Mouse (Mus musculus) lung, embryonic 16.5 days (tissue): Measurements from ENCODE around the gene Plekhg2. TPM values are rescaled to one million over a fixed set of nuclear protein-coding genes. Genes with fewer than 3 reads are reported as not detected.
A peak's percentile ranks its signal among the peaks of the same experiment; 100 is the strongest.

Experiments
- ATAC-seq: fragments of 200-750 bp; cut with Nextera tagmentation; 2 replicates; pipeline ENCODE4 v1.8.0; 2017; ENCODE audit warnings: low read depth, mild to moderate bottlenecking, moderate library complexity
- H3K27ac ChIP-seq: fragments of 300-500 bp; sonication (generic); 2 replicates; pipeline ENCODE4 v1.5.1; 2014; ENCODE audit warnings: mild to moderate bottlenecking, control low read depth, low read length
- H3K27me3 ChIP-seq: fragments of 300-500 bp; sonication (generic); 2 replicates; pipeline ENCODE4 v1.6.1; 2014; ENCODE audit warnings: low read depth, low read length, mixed read lengths; ENCODE audit not compliant: control insufficient read depth, insufficient read depth
- H3K36me3 ChIP-seq: fragments of 300-500 bp; sonication (generic); 2 replicates; pipeline ENCODE4 v1.6.1; 2014; ENCODE audit warnings: low read length; ENCODE audit not compliant: control insufficient read depth, insufficient read depth
- H3K4me1 ChIP-seq: fragments of 300-500 bp; sonication (generic); replicated peaks from 2 replicates; pipeline ENCODE4 v1.6.1; 2014; ENCODE audit warnings: low read length, mixed read lengths; ENCODE audit not compliant: control insufficient read depth, insufficient read depth
- H3K4me2 ChIP-seq: fragments of 300-500 bp; sonication (generic); 2 replicates; pipeline ENCODE4 v1.6.1; 2014; ENCODE audit warnings: low read depth, low read length, control low read depth
- H3K4me3 ChIP-seq: fragments of 300-500 bp; sonication (generic); 2 replicates; pipeline ENCODE4 v1.5.1; 2014; ENCODE audit warnings: mild to moderate bottlenecking, low read length, control low read depth
- H3K9ac ChIP-seq: fragments of 300-500 bp; sonication (generic); 2 replicates; pipeline ENCODE4 v1.6.1; 2014; ENCODE audit warnings: low read length, control low read depth
- H3K9me3 ChIP-seq: fragments of 300-500 bp; sonication (generic); 2 replicates; pipeline ENCODE4 v1.6.1; 2016; ENCODE audit warnings: low read length; ENCODE audit not compliant: control insufficient read depth
- WGBS: fragments of 180-500 bp; shearing (Covaris S2); extraction: QIAGEN DNeasy Blood & Tissue Kit; methylation state at CpG from one replicate; pipeline ENCODE4 v1.1.7; 2014; 5-methylcytosine and 5-hydroxymethylcytosine counted together
- polyA plus RNA-seq: library from polyadenylated mRNA; unstranded; fragments of >200 nt; fragmentation: Nextera tagmentation; extraction: Ambion mirVana; gene quantifications from 2 replicates; pipeline ENCODE4 v1.2.1, GENCODE M21; 2015

Gene Plekhg2
- polyA plus RNA-seq, 1 experiment from 2014 or later: 69.0 TPM

GRCm38 (mm10) chr7:28334534-28334933 is 37.9 kb downstream of the Plekhg2 start:
- Histone ChIP-seq H3K9me3 (no peaks in the 10 kb centered on the region), H3K27ac (no peak overlapping the region), H3K27me3 (no peaks in the 10 kb centered on the region), H3K36me3 (peaks cover 12% of the 10 kb centered on the region), H3K9ac (no peak overlapping the region), H3K4me2 (no peak overlapping the region), H3K4me1 (peaks cover 10% of the 10 kb centered on the region), H3K4me3 (no peak overlapping the region)
- WGBS: 81% methylated on average over 4 of the region's 4 CpGs
- ATAC-seq: no peak

- H3K4me3 ChIP-seq: no peak overlapping the region
- no peaks in the 10 kb centered on the region for H3K4me1 ChIP-seq
- WGBS: 92% methylated on average over 2 of the region's 2 CpGs
- no peaks in the 10 kb centered on the region for H3K27me3 ChIP-seq
- H3K9me3 ChIP-seq: no peaks in the 10 kb centered on the region
- peaks cover 52% of the 10 kb centered on the region for H3K36me3 ChIP-seq
- no peak overlapping the region for H3K27ac ChIP-seq
- H3K4me2 ChIP-seq: no peak overlapping the region
- ATAC-seq: no peak
- H3K9ac ChIP-seq: no peak overlapping the region
These were observed 44.1 kb downstream of the Plekhg2 start for GRCm38 (mm10) chr7:28328260-28328659.

- ATAC-seq: no peak
- Histone ChIP-seq H3K9ac (no peak overlapping the region), H3K9me3 (no peaks in the 10 kb centered on the region), H3K36me3 (peaks cover 60% of the 10 kb centered on the region), H3K4me3 (no peak overlapping the region), H3K4me1 (no peaks in the 10 kb centered on the region), H3K27ac (no peak overlapping the region), H3K27me3 (no peaks in the 10 kb centered on the region), H3K4me2 (no peak overlapping the region)
- WGBS: 77% methylated on average over 4 of the region's 4 CpGs
These were observed 45.9 kb downstream of the Plekhg2 start for GRCm38 (mm10) chr7:28326457-28326856.

GRCm38 (mm10) chr7:28325293-28325692 is 47.1 kb downstream of the Plekhg2 start:
- H3K27me3 ChIP-seq: no peaks in the 10 kb centered on the region
- 92% methylated on average over 8 of the region's 8 CpGs for WGBS
- no peak overlapping the region for H3K9ac ChIP-seq
- H3K4me2 ChIP-seq: no peak overlapping the region
- no peak for ATAC-seq
- no peaks in the 10 kb centered on the region for H3K9me3 ChIP-seq
- H3K4me1 ChIP-seq: no peaks in the 10 kb centered on the region
- peaks cover 64% of the 10 kb centered on the region for H3K36me3 ChIP-seq
- H3K27ac ChIP-seq: no peak overlapping the region
- H3K4me3 ChIP-seq: no peak overlapping the region

DNA sequence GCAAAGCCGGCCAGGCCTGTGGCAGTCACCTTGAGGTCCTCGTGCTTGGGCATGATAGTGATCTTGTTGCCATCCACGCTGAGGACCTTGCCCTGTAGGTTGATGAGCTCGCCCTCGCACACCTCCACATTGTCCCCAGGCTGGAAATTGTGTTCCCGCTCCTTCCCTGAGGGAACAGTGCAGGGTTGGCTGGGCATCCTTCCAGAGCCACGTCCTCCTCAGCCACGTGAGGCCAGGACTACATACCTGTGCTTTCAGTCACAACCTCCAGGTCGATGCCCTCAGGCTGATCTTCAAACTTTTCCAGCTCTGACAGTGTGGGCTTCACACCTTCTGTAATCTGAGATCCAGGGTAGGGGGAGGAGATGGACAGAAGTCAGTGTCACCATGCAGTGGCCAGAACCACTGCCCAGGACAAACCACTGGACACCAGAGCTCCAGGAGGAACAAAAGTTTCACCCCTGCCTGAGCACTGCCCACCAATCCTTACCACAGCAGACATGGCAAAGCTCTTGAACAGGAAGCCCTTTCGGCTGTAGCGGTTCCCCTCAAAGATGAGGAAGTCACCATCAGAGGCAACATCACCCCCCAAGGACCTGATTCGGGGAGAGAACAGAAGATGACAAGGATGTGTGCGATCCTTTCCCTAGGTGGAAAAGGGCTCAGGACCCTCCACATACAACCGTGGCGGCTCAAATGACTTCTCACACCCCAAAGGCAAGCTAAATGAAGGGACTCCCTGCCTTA is 50.3 kb downstream of the Plekhg2 start:
- H3K4me1 ChIP-seq: no peaks in the 10 kb centered on the region
- H3K9me3 ChIP-seq: no peaks in the 10 kb centered on the region
- H3K27me3 ChIP-seq: no peaks in the 10 kb centered on the region
- H3K27ac ChIP-seq: no peak overlapping the region
- H3K4me3 ChIP-seq: no peak overlapping the region
- H3K4me2 ChIP-seq: no peak overlapping the region
- H3K9ac ChIP-seq: no peak overlapping the region
- WGBS: 92% methylated on average over 15 of the region's 15 CpGs
- no peak for ATAC-seq
- peaks cover 70% of the 10 kb centered on the region for H3K36me3 ChIP-seq

GRCm38 (mm10) chr7:28318714-28319113 is 53.7 kb downstream of the Plekhg2 start:
- no peak for ATAC-seq
- H3K4me1 ChIP-seq: no peaks in the 10 kb centered on the region
- no peak overlapping the region for H3K9ac ChIP-seq
- H3K27ac ChIP-seq: no peak overlapping the region
- no peaks in the 10 kb centered on the region for H3K9me3 ChIP-seq
- H3K36me3 ChIP-seq: peaks cover 78% of the 10 kb centered on the region
- H3K4me3 ChIP-seq: no peak overlapping the region
- 90% methylated on average over 17 of the region's 17 CpGs for WGBS
- no peaks in the 10 kb centered on the region for H3K27me3 ChIP-seq
- H3K4me2 ChIP-seq: no peak overlapping the region

GRCm38 (mm10) chr7:28318036-28318435 is 54.4 kb downstream of the Plekhg2 start:
- WGBS: 75% methylated on average over 3 of the region's 3 CpGs
- ATAC-seq: no peak
- Histone ChIP-seq H3K36me3 (peaks cover 76% of the 10 kb centered on the region), H3K9ac (no peak overlapping the region), H3K27ac (no peak overlapping the region), H3K4me3 (no peak overlapping the region), H3K9me3 (no peaks in the 10 kb centered on the region), H3K27me3 (no peaks in the 10 kb centered on the region), H3K4me1 (no peaks in the 10 kb centered on the region), H3K4me2 (no peak overlapping the region)

- Histone ChIP-seq H3K36me3 (peaks cover 43% of the 10 kb centered on the region), H3K9me3 (no peaks in the 10 kb centered on the region), H3K4me2 (peak within 1 kb of the TSS; percentile 86), H3K9ac (peak within 1 kb of the TSS; percentile 94), H3K4me3 (peak within 1 kb of the TSS; percentile 95), H3K4me1 (peaks cover 9% of the 10 kb centered on the region), H3K27me3 (no peaks in the 10 kb centered on the region), H3K27ac (0 out of 2 replicates have a peak within 1 kb of the TSS, but pooled peaks have one; percentile 46)
- under 1% methylated on average over 45 of the region's 45 CpGs for WGBS
- ATAC-seq: peak; percentile 98
These were observed 60.4 kb downstream of the Plekhg2 start, which contains the start of gene Timm50 for GRCm38 (mm10) chr7:28311926-28312543. TSS of gene Timm50 (minus strand) at chr7:28312072.

- peak overlapping the region; percentile 94 for H3K9ac ChIP-seq
- H3K4me3 ChIP-seq: peak overlapping the region; percentile 95
- WGBS: 5% methylated on average over 35 of the region's 35 CpGs
- H3K36me3 ChIP-seq: peaks cover 43% of the 10 kb centered on the region
- H3K27me3 ChIP-seq: no peaks in the 10 kb centered on the region
- peaks cover 9% of the 10 kb centered on the region for H3K4me1 ChIP-seq
- H3K9me3 ChIP-seq: no peaks in the 10 kb centered on the region
- peak overlapping the region; percentile 86 for H3K4me2 ChIP-seq
- ATAC-seq: peak; percentile 59
- H3K27ac ChIP-seq: 0 out of 2 replicates have a peak overlapping the region, but pooled peaks have one; percentile 46
These were observed 61.1 kb downstream of the Plekhg2 start for GRCm38 (mm10) chr7:28311151-28311925.
